Mouse (Mus musculus): ENCODE results near the gene Inpp4b.

DNA sequence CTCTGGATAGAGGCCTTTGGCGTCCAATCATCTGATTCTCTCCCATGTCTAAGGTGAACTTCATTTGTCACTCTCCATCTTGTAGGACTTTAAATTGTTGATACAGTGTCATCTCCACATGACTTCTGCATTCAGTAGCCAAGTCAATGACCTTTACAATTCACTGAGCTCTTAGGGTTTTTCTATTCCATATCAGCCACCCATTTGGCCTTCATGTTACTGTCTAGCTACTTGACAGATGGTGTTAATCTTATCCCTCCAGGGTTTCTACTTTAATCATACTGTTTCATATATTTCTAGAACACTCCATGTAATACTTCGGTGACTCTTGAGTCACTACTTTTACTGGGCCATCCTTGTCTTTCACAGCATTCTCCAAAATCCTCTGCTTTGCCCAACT lies 528.1 kb downstream of the Inpp4b start:
- no peak for TF ChIP-seq CTCF (IDR thresholded peaks at IDR 0.05; ENCODE audit: extremely low read depth, insufficient read depth, low read length)
- no peak for TF ChIP-seq POLR2A (IDR thresholded peaks at IDR 0.05; ENCODE audit: extremely low read depth, insufficient read depth, low read length)

All from cortical plate, adult 2 months (tissue).